Mouse (Mus musculus): ENCODE measurements at regions not wholly inside any gene's neighbourhood (a gene's known extent, or its start where the extent isn't known, plus 50 kb on each side); places are given as distances from the start of the nearest gene placed in this dataset.

GRCm38 (mm10) chr19:25805351-25805750 lies 133.1 kb downstream of the Dmrt2 start:
- H3K4me2 ChIP-seq (ENCODE audit: low read depth, low read length), result no peak overlapping the region
- H3K4me3 ChIP-seq (ENCODE audit: low read depth, low read length), result no peak overlapping the region
- H3K27me3 ChIP-seq (ENCODE audit: control insufficient read depth, insufficient read depth, low read length), result no peaks in the 10 kb centered on the region
- ATAC-seq (ENCODE audit: insufficient read depth, low read depth) (no peak), DNase-seq (ENCODE audit: low spot score) (no peak)
- no peak overlapping the region for H3K27ac ChIP-seq (ENCODE audit: low read depth)
- H3K9me3 ChIP-seq (replicated peaks; ENCODE audit: control insufficient read depth, low read length), result no peaks in the 10 kb centered on the region
- no peak overlapping the region for H3K9ac ChIP-seq (replicated peaks; ENCODE audit: low read depth, low read length)
- TF ChIP-seq CTCF (IDR thresholded peaks at IDR 0.05; ENCODE audit: low read depth) (no peak), EP300 (IDR thresholded peaks at IDR 0.05; ENCODE audit: low read depth) (no peak)
- H3K36me3 ChIP-seq (replicated peaks; ENCODE audit: control insufficient read depth, insufficient read depth, low read length), result no peaks in the 10 kb centered on the region
- 62% methylated on average over 11 of the region's 11 CpGs for WGBS
- 0 out of 2 replicates have a peak, but pooled peaks cover 10% of the 10 kb centered on the region for H3K4me1 ChIP-seq (ENCODE audit: control insufficient read depth, insufficient read depth)

DNA sequence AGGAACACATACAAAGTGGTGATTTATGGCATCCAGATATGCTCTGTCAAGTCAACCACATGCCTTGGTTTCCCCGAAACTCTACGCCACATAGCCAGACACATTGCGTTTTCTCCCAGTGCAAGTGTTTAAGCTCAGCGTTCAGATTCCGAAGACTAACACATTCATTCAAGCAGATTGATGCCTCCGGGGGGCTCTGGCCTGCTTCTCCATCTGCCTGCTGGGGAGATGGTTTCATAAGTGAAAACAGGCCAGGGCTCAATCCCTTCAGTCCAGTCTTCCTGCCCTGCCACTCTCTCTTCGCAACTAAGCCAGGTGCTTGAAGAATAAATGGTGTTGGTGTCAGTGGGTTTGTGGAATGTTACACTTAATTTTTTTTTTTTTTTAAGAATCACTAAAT lies 141.4 kb downstream of the Dmrt2 start:
- no peak for TF ChIP-seq EP300 (IDR thresholded peaks at IDR 0.05; ENCODE audit: low read depth)
- TF ChIP-seq CTCF (IDR thresholded peaks at IDR 0.05; ENCODE audit: low read depth), result no peak
- Histone ChIP-seq H3K9ac (replicated peaks; ENCODE audit: low read depth, low read length) (no peak overlapping the region), H3K9me3 (replicated peaks; ENCODE audit: control insufficient read depth, low read length) (0 out of 2 replicates have a peak, but pooled peaks cover 5% of the 10 kb centered on the region), H3K36me3 (replicated peaks; ENCODE audit: control insufficient read depth, insufficient read depth, low read length) (no peaks in the 10 kb centered on the region), H3K4me1 (ENCODE audit: control insufficient read depth, insufficient read depth) (no peaks in the 10 kb centered on the region), H3K4me2 (ENCODE audit: low read depth, low read length) (no peak overlapping the region), H3K27ac (ENCODE audit: low read depth) (no peak overlapping the region), H3K27me3 (ENCODE audit: control insufficient read depth, insufficient read depth, low read length) (no peaks in the 10 kb centered on the region), H3K4me3 (ENCODE audit: low read depth, low read length) (no peak overlapping the region)
- no peak for DNase-seq (ENCODE audit: low spot score)
- 91% methylated on average over 7 of the region's 7 CpGs for WGBS
- ATAC-seq (ENCODE audit: insufficient read depth, low read depth), result no peak

GRCm38 (mm10) chr19:25845158-25845557 lies 172.9 kb downstream of the Dmrt2 start:
- ATAC-seq (ENCODE audit: insufficient read depth, low read depth), result no peak

DNA sequence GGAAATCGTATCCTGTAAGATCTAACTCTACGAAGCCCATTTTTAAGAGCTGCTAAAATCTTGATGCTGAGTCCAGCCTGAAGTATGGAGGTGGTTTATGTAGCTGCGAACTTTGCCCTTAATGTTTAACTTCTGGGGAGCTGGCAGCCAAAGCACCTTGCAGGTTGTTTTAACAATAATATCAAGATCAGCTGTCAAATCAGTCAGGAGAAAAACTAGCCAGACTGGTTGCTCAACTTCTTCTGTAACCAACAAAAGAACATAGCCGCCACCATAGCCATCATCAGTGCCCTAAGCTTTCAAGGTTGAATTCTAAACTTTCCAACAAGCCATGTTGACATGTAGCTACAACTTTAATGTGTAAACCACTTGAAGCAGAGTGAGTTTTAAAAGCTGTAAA lies 184.1 kb downstream of the Dmrt2 start:
- 74% methylated on average over 4 of the region's 4 CpGs for WGBS
- TF ChIP-seq EP300 (IDR thresholded peaks at IDR 0.05; ENCODE audit: low read depth), result no peak
- no peak for TF ChIP-seq CTCF (IDR thresholded peaks at IDR 0.05; ENCODE audit: low read depth)
- Histone ChIP-seq H3K36me3 (replicated peaks; ENCODE audit: control insufficient read depth, insufficient read depth, low read length) (no peaks in the 10 kb centered on the region), H3K4me3 (ENCODE audit: low read depth, low read length) (no peak overlapping the region), H3K4me1 (ENCODE audit: control insufficient read depth, insufficient read depth) (no peaks in the 10 kb centered on the region), H3K27ac (ENCODE audit: low read depth) (no peak overlapping the region), H3K9me3 (replicated peaks; ENCODE audit: control insufficient read depth, low read length) (no peaks in the 10 kb centered on the region), H3K4me2 (ENCODE audit: low read depth, low read length) (no peak overlapping the region), H3K27me3 (ENCODE audit: control insufficient read depth, insufficient read depth, low read length) (no peaks in the 10 kb centered on the region), H3K9ac (replicated peaks; ENCODE audit: low read depth, low read length) (no peak overlapping the region)
- ATAC-seq (ENCODE audit: insufficient read depth, low read depth) (no peak), DNase-seq (ENCODE audit: low spot score) (no peak)

More at GRCm38 (mm10) chr19:25845158-25845557, 172.9 kb downstream of the Dmrt2 start:
- H3K4me3 ChIP-seq (ENCODE audit: low read depth, low read length), result no peak overlapping the region
- H3K9ac ChIP-seq (replicated peaks; ENCODE audit: low read depth, low read length), result no peak overlapping the region
- no peak overlapping the region for H3K27ac ChIP-seq (ENCODE audit: low read depth)
- WGBS, result 59% methylated on average over 4 of the region's 4 CpGs
- no peak for DNase-seq (ENCODE audit: low spot score)
- H3K9me3 ChIP-seq (replicated peaks; ENCODE audit: control insufficient read depth, low read length), result no peaks in the 10 kb centered on the region
- no peak overlapping the region for H3K4me2 ChIP-seq (ENCODE audit: low read depth, low read length)
- no peaks in the 10 kb centered on the region for H3K4me1 ChIP-seq (ENCODE audit: control insufficient read depth, insufficient read depth)
- TF ChIP-seq CTCF (IDR thresholded peaks at IDR 0.05; ENCODE audit: low read depth), result no peak
- no peak for TF ChIP-seq EP300 (IDR thresholded peaks at IDR 0.05; ENCODE audit: low read depth)
- no peaks in the 10 kb centered on the region for H3K27me3 ChIP-seq (ENCODE audit: control insufficient read depth, insufficient read depth, low read length)
- no peaks in the 10 kb centered on the region for H3K36me3 ChIP-seq (replicated peaks; ENCODE audit: control insufficient read depth, insufficient read depth, low read length)

GRCm38 (mm10) chr19:25863312-25863711 lies 191.1 kb downstream of the Dmrt2 start:
- Histone ChIP-seq H3K4me3 (ENCODE audit: low read depth, low read length) (no peak overlapping the region), H3K27ac (ENCODE audit: low read depth) (no peak overlapping the region), H3K27me3 (ENCODE audit: control insufficient read depth, insufficient read depth, low read length) (no peaks in the 10 kb centered on the region), H3K9me3 (replicated peaks; ENCODE audit: control insufficient read depth, low read length) (no peaks in the 10 kb centered on the region), H3K4me2 (ENCODE audit: low read depth, low read length) (no peak overlapping the region), H3K36me3 (replicated peaks; ENCODE audit: control insufficient read depth, insufficient read depth, low read length) (no peaks in the 10 kb centered on the region), H3K9ac (replicated peaks; ENCODE audit: low read depth, low read length) (no peak overlapping the region), H3K4me1 (ENCODE audit: control insufficient read depth, insufficient read depth) (no peaks in the 10 kb centered on the region)
- 36% methylated on average over 1 of the region's 1 CpGs for WGBS
- DNase-seq (ENCODE audit: low spot score), result no peak
- TF ChIP-seq CTCF (IDR thresholded peaks at IDR 0.05; ENCODE audit: low read depth) (no peak), EP300 (IDR thresholded peaks at IDR 0.05; ENCODE audit: low read depth) (no peak)
- no peak for ATAC-seq (ENCODE audit: insufficient read depth, low read depth)

GRCm38 (mm10) chr19:25906721-25907120 lies 234.5 kb downstream of the Dmrt2 start:
- Histone ChIP-seq H3K9ac (replicated peaks; ENCODE audit: low read depth, low read length) (no peak overlapping the region), H3K9me3 (replicated peaks; ENCODE audit: control insufficient read depth, low read length) (no peaks in the 10 kb centered on the region), H3K36me3 (replicated peaks; ENCODE audit: control insufficient read depth, insufficient read depth, low read length) (no peaks in the 10 kb centered on the region), H3K4me2 (ENCODE audit: low read depth, low read length) (no peak overlapping the region), H3K27ac (ENCODE audit: low read depth) (no peak overlapping the region), H3K27me3 (ENCODE audit: control insufficient read depth, insufficient read depth, low read length) (no peaks in the 10 kb centered on the region), H3K4me3 (ENCODE audit: low read depth, low read length) (no peak overlapping the region), H3K4me1 (ENCODE audit: control insufficient read depth, insufficient read depth) (no peaks in the 10 kb centered on the region)
- ATAC-seq (ENCODE audit: insufficient read depth, low read depth), result no peak
- DNase-seq (ENCODE audit: low spot score), result no peak
- TF ChIP-seq CTCF (IDR thresholded peaks at IDR 0.05; ENCODE audit: low read depth), result no peak
- no peak for TF ChIP-seq EP300 (IDR thresholded peaks at IDR 0.05; ENCODE audit: low read depth)
- WGBS, result 81% methylated on average over 4 of the region's 4 CpGs

Data from heart, postnatal 0 days (tissue).